Mouse (Mus musculus): ENCODE measurements around the gene Gm5294. TPM values are rescaled to one million over a fixed set of nuclear protein-coding genes. Genes with fewer than 3 reads are reported as not detected.

Gene Gm5294
- polyA plus RNA-seq, 1 experiment, result not detected

GRCm38 (mm10) chr5:138857811-138858251 is 38.0 kb downstream of the Gm5294 start:
- Histone ChIP-seq H3K4me3 (replicated peaks; ENCODE audit: extremely low read depth, low read depth, low read length) (no peak overlapping the region), H3K4me1 (ENCODE audit: control insufficient read depth, insufficient read depth, low read length) (no peaks in the 10 kb centered on the region)
- 23% methylated on average over 13 of the region's 13 CpGs for WGBS
- no peak for TF ChIP-seq POLR2A (IDR thresholded peaks at IDR 0.05; ENCODE audit: borderline replicate concordance, extremely low read depth, low read depth, low read length)
- TF ChIP-seq CTCF (IDR thresholded peaks at IDR 0.05; ENCODE audit: insufficient read depth, low read length), result no peak
- no peak for DNase-seq

GRCm38 (mm10) chr5:138863681-138864146 is 43.8 kb downstream of the Gm5294 start:
- WGBS, result 58% methylated on average over 7 of the region's 7 CpGs
- TF ChIP-seq CTCF (IDR thresholded peaks at IDR 0.05; ENCODE audit: insufficient read depth, low read length) (no peak), POLR2A (IDR thresholded peaks at IDR 0.05; ENCODE audit: borderline replicate concordance, extremely low read depth, low read depth, low read length) (no peak)
- Histone ChIP-seq H3K4me3 (replicated peaks; ENCODE audit: extremely low read depth, low read depth, low read length) (no peak overlapping the region), H3K4me1 (ENCODE audit: control insufficient read depth, insufficient read depth, low read length) (no peaks in the 10 kb centered on the region)
- DNase-seq, result no peak

GRCm38 (mm10) chr5:138864166-138864565 is 44.3 kb downstream of the Gm5294 start:
- TF ChIP-seq POLR2A (IDR thresholded peaks at IDR 0.05; ENCODE audit: borderline replicate concordance, extremely low read depth, low read depth, low read length) (no peak), CTCF (IDR thresholded peaks at IDR 0.05; ENCODE audit: insufficient read depth, low read length) (no peak)
- Histone ChIP-seq H3K4me1 (ENCODE audit: control insufficient read depth, insufficient read depth, low read length) (no peaks in the 10 kb centered on the region), H3K4me3 (replicated peaks; ENCODE audit: extremely low read depth, low read depth, low read length) (no peak overlapping the region)
- no peak for DNase-seq

GRCm38 (mm10) chr5:138864880-138865279 is 45.0 kb downstream of the Gm5294 start:
- TF ChIP-seq POLR2A (IDR thresholded peaks at IDR 0.05; ENCODE audit: borderline replicate concordance, extremely low read depth, low read depth, low read length), result no peak
- TF ChIP-seq CTCF (IDR thresholded peaks at IDR 0.05; ENCODE audit: insufficient read depth, low read length), result no peak
- DNase-seq, result no peak
- Histone ChIP-seq H3K4me3 (replicated peaks; ENCODE audit: extremely low read depth, low read depth, low read length) (no peak overlapping the region), H3K4me1 (ENCODE audit: control insufficient read depth, insufficient read depth, low read length) (no peaks in the 10 kb centered on the region)
- WGBS, result 75% methylated on average over 7 of the region's 7 CpGs

- no peak for DNase-seq
- Histone ChIP-seq H3K4me1 (ENCODE audit: control insufficient read depth, insufficient read depth, low read length) (no peaks in the 10 kb centered on the region), H3K4me3 (replicated peaks; ENCODE audit: extremely low read depth, low read depth, low read length) (no peak overlapping the region)
- TF ChIP-seq CTCF (IDR thresholded peaks at IDR 0.05; ENCODE audit: insufficient read depth, low read length) (no peak), POLR2A (IDR thresholded peaks at IDR 0.05; ENCODE audit: borderline replicate concordance, extremely low read depth, low read depth, low read length) (no peak)
- WGBS, result 47% methylated on average over 4 of the region's 4 CpGs
These were observed 45.8 kb downstream of the Gm5294 start for GRCm38 (mm10) chr5:138865637-138866036.

Other genes starting within 250 kb of the Gm5294 start
- gene Zfp68, start 200.3 kb upstream of the Gm5294 start, polyA plus RNA-seq (2012; rRNA removed), result 6.3 and 8.2 TPM in 2 replicates
- gene A430033K04Rik, start 197.2 kb upstream of the Gm5294 start, polyA plus RNA-seq (2012; rRNA removed), result 2.0 and 2.5 TPM in 2 replicates
- gene Fam20c, start 65.6 kb upstream of the Gm5294 start, polyA plus RNA-seq (2012; rRNA removed), result 11.0 and 14.2 TPM in 2 replicates
- gene Pdgfa, start 177.3 kb downstream of the Gm5294 start, polyA plus RNA-seq (2012; rRNA removed), result 91.5 and 105 TPM in 2 replicates

All from lung, adult 2 months (tissue).